9 mouse cellular contexts compared by ENCODE assay signal in the genomic region with DNA sequence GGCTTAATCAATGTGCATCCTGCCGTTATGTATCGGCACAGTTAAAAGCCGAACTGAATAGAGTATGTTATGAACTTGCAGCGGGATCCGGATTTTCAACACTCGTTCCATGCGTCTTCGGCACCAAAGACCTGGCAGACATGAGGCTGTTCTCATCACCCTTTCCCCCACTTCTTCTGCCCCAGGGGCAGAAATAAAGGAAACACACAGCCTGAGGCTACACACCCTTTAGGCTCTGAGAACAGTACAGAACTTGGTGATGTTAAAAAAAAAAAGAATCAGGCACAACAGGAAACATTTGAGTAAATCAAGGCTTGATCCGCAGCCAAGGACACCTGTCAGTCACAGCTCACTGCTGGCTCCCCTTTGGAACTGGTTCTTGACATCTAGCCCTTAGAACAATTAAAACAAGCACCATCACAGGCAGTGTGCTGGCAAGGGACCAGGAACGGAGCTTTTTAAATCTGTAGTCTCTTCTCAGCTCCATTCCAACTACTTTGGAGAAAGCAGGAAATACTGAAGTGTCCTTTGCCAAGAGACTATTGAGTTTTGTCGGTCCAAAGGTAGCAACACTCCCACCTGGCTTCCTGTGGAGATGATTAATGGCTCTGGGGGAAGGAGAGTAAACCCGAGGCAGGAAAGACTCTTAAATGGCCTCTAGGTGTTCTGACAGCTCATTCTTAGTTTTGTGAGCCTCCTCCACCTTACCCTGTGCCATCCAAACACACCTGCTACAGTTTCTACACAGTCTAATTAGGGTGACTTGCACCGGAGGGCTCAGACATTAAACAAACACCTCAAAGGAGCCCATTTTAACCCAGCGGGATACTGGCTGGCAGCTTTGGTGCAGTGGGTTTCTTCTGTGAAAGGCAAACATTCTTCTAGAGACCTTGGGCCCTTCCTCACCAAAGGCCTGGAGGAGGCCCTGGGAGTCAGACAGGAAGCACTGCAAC. TPM values are rescaled to one million over a fixed set of nuclear protein-coding genes. Genes with fewer than 3 reads are reported as not detected.
A peak's percentile ranks its signal among the peaks of the same experiment; 100 is the strongest.
DNase-seq lines count a peak whose midpoint lies in the region; ATAC-seq and TF ChIP-seq lines count a peak whose summit lies in the region.
"Had no signal": no experiment of that assay in that cellular context is flagged by ENCODE, and none has a peak within 500 bp of the region (broad histone marks: within the 10 kb centered on the region; RNA-seq: fewer than 3 reads in every experiment).

No protein-coding gene starts in this region.

- H3K4me2 ChIP-seq in forebrain, postnatal 0 days (ENCODE audit: low read depth): no peak overlapping the region
- H3K4me2 ChIP-seq in forebrain, embryonic 13.5 days: no peak overlapping the region
- no peak overlapping the region for H3K4me2 ChIP-seq in heart, embryonic 15.5 days
- H3K4me2 ChIP-seq in limb, embryonic 13.5 days (replicated peaks): no peak overlapping the region
- H3K4me2 ChIP-seq: liver, embryonic 15.5 days had no signal

- H3K27me3 ChIP-seq in forebrain, postnatal 0 days (ENCODE audit: insufficient read depth, low read length): no peaks in the 10 kb centered on the region
- H3K27me3 ChIP-seq in forebrain, embryonic 13.5 days: no peaks in the 10 kb centered on the region
- H3K27me3 ChIP-seq in heart, embryonic 15.5 days: no peaks in the 10 kb centered on the region
- H3K27me3 ChIP-seq in limb, embryonic 13.5 days: no peaks in the 10 kb centered on the region
- H3K27me3 ChIP-seq in forebrain, embryonic 10.5 days (ENCODE audit: poor library complexity, severe bottlenecking): no peaks in the 10 kb centered on the region
- H3K27me3 ChIP-seq: liver, embryonic 15.5 days had no signal

- no peak overlapping the region for H3K27ac ChIP-seq in forebrain, postnatal 0 days (ENCODE audit: low read depth, low read length)
- no peak overlapping the region for H3K27ac ChIP-seq in forebrain, embryonic 13.5 days
- peak overlapping the region; percentile 9; the same call in 1 of the 2 replicates for H3K27ac ChIP-seq in heart, embryonic 15.5 days
- H3K27ac ChIP-seq in limb, embryonic 13.5 days: no peak overlapping the region
- H3K27ac ChIP-seq in forebrain, embryonic 10.5 days: no peak overlapping the region
- H3K27ac ChIP-seq: liver, embryonic 15.5 days had no signal

- ATAC-seq in forebrain, postnatal 0 days: no peak
- ATAC-seq in forebrain, embryonic 13.5 days: no peak
- ATAC-seq in heart, embryonic 15.5 days (replicated peaks; ENCODE audit: insufficient number of reproducible peaks, insufficient read depth, low FRiP score, low read depth): peak; percentile 35; the same call in 1 of the 2 replicates
- ATAC-seq in limb, embryonic 13.5 days (ENCODE audit: low FRiP score, low read depth): peak; percentile 26; the same call in 1 of the 2 replicates

- H3K9me3 ChIP-seq in forebrain, postnatal 0 days (ENCODE audit: low read length): no peaks in the 10 kb centered on the region
- no peaks in the 10 kb centered on the region for H3K9me3 ChIP-seq in forebrain, embryonic 13.5 days (replicated peaks)
- no peaks in the 10 kb centered on the region for H3K9me3 ChIP-seq in heart, embryonic 15.5 days (replicated peaks)
- H3K9me3 ChIP-seq in limb, embryonic 13.5 days: no peaks in the 10 kb centered on the region
- no peaks in the 10 kb centered on the region for H3K9me3 ChIP-seq in forebrain, embryonic 10.5 days
- H3K9me3 ChIP-seq: liver, embryonic 15.5 days had no signal

- WGBS in forebrain, postnatal 0 days: 43% methylated on average over 14 of the region's 14 CpGs
- 63% methylated on average over 14 of the region's 14 CpGs for WGBS in forebrain, embryonic 13.5 days
- WGBS in heart, embryonic 15.5 days: 55% methylated on average over 14 of the region's 14 CpGs
- WGBS in limb, embryonic 13.5 days: 66% methylated on average over 14 of the region's 14 CpGs
- 80% methylated on average over 14 of the region's 14 CpGs for WGBS in forebrain, embryonic 10.5 days

- no peak for TF ChIP-seq CTCF in forebrain, postnatal 0 days (IDR thresholded peaks at IDR 0.05; ENCODE audit: low read depth)

- no peak overlapping the region for H3K9ac ChIP-seq in forebrain, postnatal 0 days
- no peak overlapping the region for H3K9ac ChIP-seq in forebrain, embryonic 13.5 days
- H3K9ac ChIP-seq in heart, embryonic 15.5 days: no peak overlapping the region
- H3K9ac ChIP-seq in limb, embryonic 13.5 days: no peak overlapping the region
- H3K9ac ChIP-seq: liver, embryonic 15.5 days had no signal

- peak; percentile 24 for DNase-seq in forebrain, postnatal 0 days
- DNase-seq in ES-CJ7 (ENCODE audit: low read depth, low spot score): peak; percentile 13
- no peak for DNase-seq in neural tube, embryonic 10.5 days (ENCODE audit: extremely low spot score, low spot score)
- no peak for DNase-seq in layer of hippocampus, adult 9-10 months (ENCODE audit: low spot score)
- no peak for DNase-seq in forebrain, embryonic 10.5 days (ENCODE audit: extremely low spot score, low spot score)

- peaks cover 5% of the 10 kb centered on the region for H3K4me1 ChIP-seq in forebrain, postnatal 0 days (ENCODE audit: insufficient read depth)
- H3K4me1 ChIP-seq in forebrain, embryonic 13.5 days: peaks cover 13% of the 10 kb centered on the region
- H3K4me1 ChIP-seq in heart, embryonic 15.5 days (replicated peaks): peaks cover 20% of the 10 kb centered on the region
- H3K4me1 ChIP-seq in limb, embryonic 13.5 days: peaks cover 11% of the 10 kb centered on the region
- 0 out of 2 replicates have a peak, but pooled peaks cover 6% of the 10 kb centered on the region for H3K4me1 ChIP-seq in forebrain, embryonic 10.5 days

- H3K36me3 ChIP-seq in forebrain, postnatal 0 days (ENCODE audit: insufficient read depth): no peaks in the 10 kb centered on the region
- no peaks in the 10 kb centered on the region for H3K36me3 ChIP-seq in forebrain, embryonic 13.5 days (ENCODE audit: poor library complexity, severe bottlenecking)
- H3K36me3 ChIP-seq in heart, embryonic 15.5 days: no peaks in the 10 kb centered on the region
- no peaks in the 10 kb centered on the region for H3K36me3 ChIP-seq in limb, embryonic 13.5 days
- H3K36me3 ChIP-seq in forebrain, embryonic 10.5 days (replicated peaks): no peaks in the 10 kb centered on the region

- no peak overlapping the region for H3K4me3 ChIP-seq in forebrain, postnatal 0 days (ENCODE audit: low read depth, low read length)
- no peak overlapping the region for H3K4me3 ChIP-seq in forebrain, embryonic 13.5 days
- H3K4me3 ChIP-seq in heart, embryonic 15.5 days: no peak overlapping the region
- H3K4me3 ChIP-seq in limb, embryonic 13.5 days: no peak overlapping the region
- H3K4me3 ChIP-seq in forebrain, embryonic 10.5 days: no peak overlapping the region
- H3K4me3 ChIP-seq: liver, embryonic 15.5 days had no signal

RNA-seq across cellular contexts. Expression of gene Atp8a1, which starts 50.0 kb away (rescaled TPM):
- 75.7 and 83.8 TPM in 2 replicates for total RNA-seq in forebrain, postnatal 0 days (2014; rRNA removed)
- 25.7 and 30.9 TPM in 2 replicates for polyA plus RNA-seq in forebrain, postnatal 0 days (2015; fragmentation: Nextera tagmentation; extraction: Ambion mirVana)
- polyA plus RNA-seq in forebrain, embryonic 13.5 days (2015; fragmentation: Nextera tagmentation; extraction: Ambion mirVana): 18.0 and 22.6 TPM in 2 replicates
- polyA plus RNA-seq in heart, embryonic 15.5 days (2015; fragmentation: Nextera tagmentation; extraction: Ambion mirVana): 6.2 and 11.9 TPM in 2 replicates
- polyA plus RNA-seq in limb, embryonic 13.5 days (2015; fragmentation: Nextera tagmentation; extraction: Ambion mirVana): 4.7 and 5.4 TPM in 2 replicates
- 11.6 and 15.1 TPM in 2 replicates for polyA plus RNA-seq in forebrain, embryonic 10.5 days (2016; fragmentation: Nextera tagmentation; extraction: Ambion mirVana)

Comparison
In these comparisons a context has a peak if more than half of its experiments do, and no peak if none do; other contexts are left out.
1. DNase-seq: peak in forebrain, postnatal 0 days (single experiment) and ES-CJ7 (single experiment); none in neural tube, embryonic 10.5 days (single experiment), layer of hippocampus, adult 9-10 months (single experiment) and forebrain, embryonic 10.5 days (single experiment).
2. ATAC-seq: peak in heart, embryonic 15.5 days (single experiment) and limb, embryonic 13.5 days (single experiment); none in forebrain, postnatal 0 days (single experiment) and forebrain, embryonic 13.5 days (single experiment).